Mouse (Mus musculus) spleen, postnatal 14 days (tissue): Measurements from ENCODE around the gene Pdpk1.

Experiments
- DNase-seq, 2 experiments: peaks; one replicate each; pipeline ENCODE4 v3.0.0; 2021 to 2022; ENCODE audit warnings: low spot score in 2 of 2

The Pdpk1 gene

GRCm38 (mm10) chr17:24044482-24044881, 106.2 kb downstream of the Pdpk1 start:
- DNase-seq, result no peak

GRCm38 (mm10) chr17:24037844-24038243, 112.9 kb downstream of the Pdpk1 start, which contains the start of gene Prss27:
Gene Prss27 (plus strand): TSS chr17:24038144.
- no peak for DNase-seq

GRCm38 (mm10) chr17:24037360-24037759, 113.4 kb downstream of the Pdpk1 start:
- DNase-seq, result no peak

- no peak for DNase-seq
Observed at GRCm38 (mm10) chr17:24036954-24037353, 113.8 kb downstream of the Pdpk1 start.

- DNase-seq, result no peak
Observed at GRCm38 (mm10) chr17:24035087-24035486, 115.6 kb downstream of the Pdpk1 start.

GRCm38 (mm10) chr17:24030551-24030950, 120.2 kb downstream of the Pdpk1 start:
- DNase-seq, result no peak

- DNase-seq, result no peak
Observed at GRCm38 (mm10) chr17:24029477-24029876, 121.2 kb downstream of the Pdpk1 start.
